Mouse (Mus musculus) midbrain, embryonic 12.5 days (tissue): ENCODE measurements around the gene Slc29a1. TPM values are rescaled to one million over a fixed set of nuclear protein-coding genes. Genes with fewer than 3 reads are reported as not detected.

Experiments used
- ATAC-seq: fragments of 200-750 bp; cut with Nextera tagmentation; 2 replicates; pipeline ENCODE4 v1.8.0; 2017; ENCODE audit warnings: low read depth, moderate TSS enrichment, moderate library complexity; ENCODE audit not compliant: low FRiP score
- H3K27ac ChIP-seq: fragments of 300-500 bp; sonication (generic); replicated peaks from 2 replicates; pipeline ENCODE4 v1.5.1; 2016; ENCODE audit warnings: mild to moderate bottlenecking
- H3K27me3 ChIP-seq: fragments of 300-500 bp; sonication (generic); 2 replicates; pipeline ENCODE4 v1.6.1; 2016; ENCODE audit warnings: mild to moderate bottlenecking
- H3K36me3 ChIP-seq: fragments of 300-500 bp; sonication (generic); 2 replicates; pipeline ENCODE4 v1.6.1; 2016
- H3K4me1 ChIP-seq: fragments of 300-500 bp; sonication (generic); 2 replicates; pipeline ENCODE4 v1.6.1; 2016
- H3K4me2 ChIP-seq: fragments of 300-500 bp; sonication (generic); replicated peaks from 2 replicates; pipeline ENCODE4 v1.6.1; 2016; ENCODE audit warnings: mild to moderate bottlenecking, moderate library complexity
- H3K4me3 ChIP-seq: fragments of 300-500 bp; sonication (generic); 2 replicates; pipeline ENCODE4 v1.5.1; 2016; ENCODE audit warnings: mild to moderate bottlenecking
- H3K9ac ChIP-seq: fragments of 300-500 bp; sonication (generic); replicated peaks from 2 replicates; pipeline ENCODE4 v1.6.1; 2016; ENCODE audit warnings: mild to moderate bottlenecking, moderate library complexity
- H3K9me3 ChIP-seq: fragments of 300-500 bp; sonication (generic); 2 replicates; pipeline ENCODE4 v1.6.1; 2016; ENCODE audit warnings: mild to moderate bottlenecking
- WGBS: fragments of 180-500 bp; shearing (Covaris S2); methylation state at CpG from one replicate; pipeline ENCODE4 v1.1.7; 2016; 5-methylcytosine and 5-hydroxymethylcytosine counted together
- polyA plus RNA-seq: library from polyadenylated mRNA; unstranded; fragments of >200 nt; fragmentation: Nextera tagmentation; extraction: Ambion mirVana; gene quantifications from 2 replicates; pipeline ENCODE4 v1.2.1, GENCODE M21; 2016

The Slc29a1 gene
- 40.1 and 40.2 TPM in 2 replicates for polyA plus RNA-seq

DNA sequence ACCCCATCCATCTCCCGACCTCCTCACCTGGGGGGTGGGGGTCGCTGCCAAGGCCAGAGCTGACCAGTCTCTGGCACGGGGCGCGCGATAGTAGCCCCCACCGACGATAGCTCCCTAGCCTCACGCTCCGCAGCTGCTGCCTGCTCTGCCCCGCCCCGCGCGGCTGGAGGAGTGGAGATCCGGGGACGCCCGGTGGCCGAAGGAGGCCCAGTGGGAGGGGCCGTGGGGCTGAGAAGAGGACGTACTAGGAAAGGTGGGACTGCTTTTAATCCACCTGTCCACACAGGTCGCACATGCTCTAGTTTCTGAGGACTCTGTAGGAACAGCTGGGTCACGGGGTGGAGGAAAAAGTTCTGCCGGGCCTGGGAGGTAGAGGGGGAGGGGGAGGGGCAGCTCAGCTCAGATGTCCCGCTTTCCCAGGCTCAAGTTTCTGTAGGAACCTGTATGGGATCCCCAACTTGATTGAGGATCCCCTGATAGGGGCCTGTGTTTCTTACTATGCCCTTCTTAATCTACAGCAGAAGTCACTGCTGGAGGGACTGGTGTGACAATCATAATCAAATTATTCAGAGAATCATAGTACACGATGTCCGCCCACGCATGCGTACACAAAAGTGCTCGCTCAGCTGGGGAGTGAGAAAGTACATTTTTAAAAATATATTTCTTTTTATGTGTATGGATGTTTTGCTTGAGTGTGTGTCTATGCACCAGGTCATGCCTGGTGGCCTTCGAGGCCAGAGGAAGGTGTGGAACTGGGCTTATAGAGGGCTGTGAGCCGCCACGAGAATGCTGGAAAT lies at the start of gene Slc29a1:
TSS of gene Slc29a1 (minus strand) at position 161 of the 797 bp plus-strand sequence.
- H3K4me1 ChIP-seq, result peaks cover 47% of the 10 kb centered on the region
- 13% methylated on average over 32 of the region's 32 CpGs for WGBS
- H3K27me3 ChIP-seq, result peaks cover 59% of the 10 kb centered on the region
- H3K9ac ChIP-seq, result peak within 1 kb of the TSS; percentile 53
- no peak within 1 kb of the TSS for H3K27ac ChIP-seq
- peak within 1 kb of the TSS; percentile 64 for H3K4me2 ChIP-seq
- ATAC-seq, result peak; percentile 38; the same call in 1 of the 2 replicates
- H3K36me3 ChIP-seq, result no peaks in the 10 kb centered on the region
- H3K4me3 ChIP-seq, result peak within 1 kb of the TSS; percentile 32
- no peaks in the 10 kb centered on the region for H3K9me3 ChIP-seq

- ATAC-seq, result no peak
- Histone ChIP-seq H3K27me3 (no peaks in the 10 kb centered on the region), H3K36me3 (no peaks in the 10 kb centered on the region), H3K4me1 (no peaks in the 10 kb centered on the region), H3K9ac (no peak overlapping the region), H3K4me2 (no peak overlapping the region), H3K4me3 (no peak overlapping the region), H3K9me3 (no peaks in the 10 kb centered on the region), H3K27ac (no peak overlapping the region)
- WGBS, result 92% methylated on average over 4 of the region's 4 CpGs
Measured at GRCm38 (mm10) chr17:45644185-45644584, 44.8 kb upstream of the Slc29a1 start.

DNA sequence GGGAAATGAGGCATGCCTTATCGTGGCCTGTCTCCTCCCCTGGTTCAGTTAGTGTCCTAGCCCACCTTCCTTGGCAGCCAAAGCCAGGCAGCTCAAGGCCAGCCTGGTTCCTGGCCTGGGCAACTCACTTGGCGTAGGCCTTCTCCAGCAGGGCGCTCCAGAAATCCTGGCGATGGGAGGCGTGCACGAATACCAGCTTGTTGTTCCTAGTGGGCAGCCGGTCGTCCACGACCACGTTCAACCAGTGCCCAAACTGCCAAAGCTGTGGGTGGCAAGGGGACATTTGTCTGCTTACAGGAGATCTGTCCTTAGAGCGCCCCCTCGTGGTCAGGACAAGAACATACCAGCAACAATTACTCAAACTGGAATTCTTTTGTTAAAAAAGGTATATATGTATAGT lies 43.3 kb upstream of the Slc29a1 start:
- Histone ChIP-seq H3K27ac (no peak overlapping the region), H3K4me1 (no peaks in the 10 kb centered on the region), H3K36me3 (no peaks in the 10 kb centered on the region), H3K9ac (no peak overlapping the region), H3K9me3 (no peaks in the 10 kb centered on the region), H3K27me3 (no peaks in the 10 kb centered on the region), H3K4me2 (no peak overlapping the region), H3K4me3 (no peak overlapping the region)
- no peak for ATAC-seq
- WGBS, result 24% methylated on average over 12 of the region's 12 CpGs

DNA sequence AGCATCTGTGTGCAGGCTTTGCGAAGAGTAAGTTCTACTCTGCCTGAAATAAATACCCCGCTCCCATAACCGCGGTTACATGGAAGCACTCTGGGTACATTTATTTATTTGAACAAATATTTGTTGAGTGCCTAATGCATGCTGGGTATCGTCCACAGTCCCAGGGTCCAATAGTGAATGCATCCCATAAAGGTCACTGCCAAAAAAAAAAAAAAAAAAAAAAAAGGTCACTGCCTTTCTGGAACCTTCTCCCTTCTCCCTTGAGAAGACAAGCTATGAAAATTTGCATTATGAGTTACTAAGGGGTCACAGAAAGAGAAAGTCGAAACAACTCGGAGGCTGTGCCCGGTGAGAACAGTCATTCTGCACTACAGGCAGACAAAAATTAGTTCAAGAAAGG lies 42.6 kb upstream of the Slc29a1 start:
- no peaks in the 10 kb centered on the region for H3K27me3 ChIP-seq
- H3K9ac ChIP-seq, result no peak overlapping the region
- no peaks in the 10 kb centered on the region for H3K36me3 ChIP-seq
- H3K27ac ChIP-seq, result no peak overlapping the region
- no peak overlapping the region for H3K4me2 ChIP-seq
- no peaks in the 10 kb centered on the region for H3K4me1 ChIP-seq
- 88% methylated on average over 8 of the region's 8 CpGs for WGBS
- ATAC-seq, result no peak
- no peak overlapping the region for H3K4me3 ChIP-seq
- H3K9me3 ChIP-seq, result no peaks in the 10 kb centered on the region

- Histone ChIP-seq H3K27ac (no peak overlapping the region), H3K4me2 (no peak overlapping the region), H3K9me3 (no peaks in the 10 kb centered on the region), H3K4me1 (no peaks in the 10 kb centered on the region), H3K27me3 (no peaks in the 10 kb centered on the region), H3K4me3 (no peak overlapping the region), H3K9ac (no peak overlapping the region), H3K36me3 (no peaks in the 10 kb centered on the region)
- ATAC-seq, result no peak
- 80% methylated on average over 16 of the region's 16 CpGs for WGBS
Measured at GRCm38 (mm10) chr17:45638596-45639295, 39.3 kb upstream of the Slc29a1 start.

GRCm38 (mm10) chr17:45634033-45634432 lies 34.6 kb upstream of the Slc29a1 start:
- Histone ChIP-seq H3K4me2 (no peak overlapping the region), H3K27ac (no peak overlapping the region), H3K4me1 (peaks cover 12% of the 10 kb centered on the region), H3K4me3 (no peak overlapping the region), H3K9ac (no peak overlapping the region), H3K9me3 (no peaks in the 10 kb centered on the region), H3K27me3 (0 out of 2 replicates have a peak, but pooled peaks cover 12% of the 10 kb centered on the region), H3K36me3 (no peaks in the 10 kb centered on the region)
- WGBS, result 83% methylated on average over 5 of the region's 5 CpGs
- ATAC-seq, result no peak

DNA sequence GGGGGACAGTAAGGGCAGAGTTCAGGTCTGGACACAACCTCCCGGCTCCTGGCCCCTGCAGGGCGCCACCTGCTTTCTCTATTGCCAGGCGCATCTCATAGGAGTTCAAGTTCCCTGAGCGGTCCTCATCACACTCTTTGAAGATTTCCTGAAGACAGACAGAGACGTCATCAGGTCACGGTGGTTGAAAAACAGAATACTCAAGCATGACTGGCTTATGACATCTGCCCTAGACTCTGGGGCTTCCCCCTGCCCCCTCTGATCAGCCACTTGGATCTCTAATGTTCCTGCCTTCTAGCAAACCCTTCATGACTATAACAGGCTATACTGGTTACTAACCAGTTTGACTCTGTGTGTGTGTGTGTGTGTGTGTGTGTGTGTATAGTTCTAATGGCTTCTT lies 32.5 kb upstream of the Slc29a1 start:
- whole genome bisulfite sequencing, result 82% methylated on average over 6 of the region's 6 CpGs
- H3K36me3 ChIP-seq, result no peaks in the 10 kb centered on the region
- no peak for ATAC-seq

DNA sequence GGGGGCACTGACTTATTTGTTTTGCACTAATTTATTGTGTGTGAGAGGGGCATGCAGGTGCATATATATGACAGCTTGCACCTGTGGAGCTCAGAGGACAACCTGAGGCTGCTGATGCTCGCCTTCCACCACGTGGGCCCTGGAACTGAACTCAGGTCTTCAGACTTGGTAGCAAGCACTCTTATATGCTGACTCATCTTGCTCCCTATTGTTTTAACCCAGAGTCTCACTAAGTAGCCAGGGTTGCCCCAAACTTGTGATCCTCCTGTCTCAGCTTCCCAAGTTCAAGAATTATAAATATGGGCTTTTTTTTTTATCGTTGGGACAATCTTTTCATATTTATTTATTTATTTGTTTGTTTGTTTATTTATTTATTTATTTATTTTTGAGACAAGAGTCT lies 31.6 kb upstream of the Slc29a1 start:
- H3K27ac ChIP-seq, result no peak overlapping the region
- H3K36me3 ChIP-seq, result no peaks in the 10 kb centered on the region
- peak overlapping the region; percentile 45 for H3K4me3 ChIP-seq
- ATAC-seq, result no peak; the same call in 1 of the 2 replicates
- peak overlapping the region; percentile 69 for H3K4me2 ChIP-seq
- peaks cover 16% of the 10 kb centered on the region for H3K4me1 ChIP-seq
- H3K9ac ChIP-seq, result no peak overlapping the region
- WGBS, result 53% methylated on average over 3 of the region's 3 CpGs
- no peaks in the 10 kb centered on the region for H3K9me3 ChIP-seq
- H3K27me3 ChIP-seq, result 0 out of 2 replicates have a peak, but pooled peaks cover 12% of the 10 kb centered on the region

More for the DNA sequence above, 32.5 kb upstream of the Slc29a1 start:
- Histone ChIP-seq H3K27ac (no peak overlapping the region), H3K4me1 (peaks cover 12% of the 10 kb centered on the region), H3K9me3 (no peaks in the 10 kb centered on the region), H3K9ac (no peak overlapping the region), H3K4me3 (no peak overlapping the region), H3K27me3 (0 out of 2 replicates have a peak, but pooled peaks cover 12% of the 10 kb centered on the region), H3K4me2 (no peak overlapping the region)

GRCm38 (mm10) chr17:45629861-45630694 lies 30.7 kb upstream of the Slc29a1 start:
- Histone ChIP-seq H3K36me3 (no peaks in the 10 kb centered on the region), H3K9me3 (no peaks in the 10 kb centered on the region), H3K27ac (peak overlapping the region; percentile 44), H3K27me3 (0 out of 2 replicates have a peak, but pooled peaks cover 12% of the 10 kb centered on the region), H3K4me3 (peak overlapping the region; percentile 45), H3K4me2 (peak overlapping the region; percentile 69), H3K4me1 (peaks cover 16% of the 10 kb centered on the region), H3K9ac (peak overlapping the region; percentile 54)
- ATAC-seq, result peak; percentile 83
- under 1% methylated on average over 34 of the region's 34 CpGs for WGBS

DNA sequence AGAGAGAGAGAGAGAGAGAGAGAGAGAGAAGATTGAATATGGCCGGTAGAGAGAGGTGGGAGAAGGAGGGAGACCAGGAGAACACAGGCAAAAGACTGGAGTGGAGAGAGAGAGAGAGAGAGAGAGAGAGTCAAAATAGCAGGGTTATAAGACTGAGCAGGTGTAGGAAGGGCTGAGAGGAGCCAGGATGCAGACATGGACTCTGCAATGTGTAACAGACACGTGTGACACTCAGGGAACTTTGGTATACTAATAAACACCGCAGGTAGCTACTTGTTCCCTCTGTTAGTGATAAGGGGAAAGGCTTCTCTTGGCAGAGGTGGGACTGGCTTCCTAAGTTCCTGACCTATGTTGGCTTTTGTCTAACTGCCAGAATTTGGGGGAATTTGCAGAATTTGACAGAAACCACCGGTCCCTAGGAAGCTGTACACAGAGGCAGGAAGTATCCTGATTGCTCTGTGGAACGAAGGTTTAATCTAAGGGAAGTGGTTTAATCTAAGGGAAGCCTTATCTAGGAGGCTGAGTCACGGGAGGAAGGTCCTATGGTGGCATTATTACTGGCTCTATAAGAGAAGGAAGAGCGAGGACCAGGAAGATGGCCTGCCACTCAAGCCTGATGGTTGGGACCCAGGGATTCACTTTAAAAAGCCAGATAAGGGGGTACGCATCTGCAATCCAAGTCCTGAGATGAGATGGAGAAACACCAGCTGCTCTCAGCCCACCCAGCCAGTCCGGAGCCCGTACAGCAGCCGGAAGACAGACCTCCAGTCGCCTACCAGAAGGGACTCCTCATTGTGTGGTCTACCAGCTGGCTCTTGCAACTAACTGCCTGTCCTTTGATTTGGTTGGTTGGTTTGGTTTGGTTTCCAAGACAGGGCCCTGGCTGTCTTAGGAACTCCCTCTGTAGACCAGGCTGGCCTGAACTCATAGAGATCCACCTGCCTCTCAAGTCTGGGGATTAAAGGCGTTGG lies 29.8 kb upstream of the Slc29a1 start:
- H3K9me3 ChIP-seq, result no peaks in the 10 kb centered on the region
- H3K27ac ChIP-seq, result no peak overlapping the region
- peaks cover 16% of the 10 kb centered on the region for H3K4me1 ChIP-seq
- 0 out of 2 replicates have a peak, but pooled peaks cover 12% of the 10 kb centered on the region for H3K27me3 ChIP-seq
- no peaks in the 10 kb centered on the region for H3K36me3 ChIP-seq
- ATAC-seq, result peak; percentile 20; the same call in 1 of the 2 replicates
- H3K9ac ChIP-seq, result 0 out of 2 replicates have a peak overlapping the region, but pooled peaks have one; percentile 54
- WGBS, result 74% methylated on average over 13 of the region's 13 CpGs
- peak overlapping the region; percentile 69 for H3K4me2 ChIP-seq
- 0 out of 2 replicates have a peak overlapping the region, but pooled peaks have one; percentile 45 for H3K4me3 ChIP-seq
